Mouse (Mus musculus) natural killer cell, adult 2 months (primary cell): ENCODE measurements around the gene Aebp1.
A peak's percentile ranks its signal among the peaks of the same experiment; 100 is the strongest.

Experiments
- DNase-seq, 2 experiments: peaks; one replicate each; pipeline ENCODE4 v3.0.0; 2022; ENCODE audit warnings: low spot score in 2 of 2

Aebp1 gene

DNA sequence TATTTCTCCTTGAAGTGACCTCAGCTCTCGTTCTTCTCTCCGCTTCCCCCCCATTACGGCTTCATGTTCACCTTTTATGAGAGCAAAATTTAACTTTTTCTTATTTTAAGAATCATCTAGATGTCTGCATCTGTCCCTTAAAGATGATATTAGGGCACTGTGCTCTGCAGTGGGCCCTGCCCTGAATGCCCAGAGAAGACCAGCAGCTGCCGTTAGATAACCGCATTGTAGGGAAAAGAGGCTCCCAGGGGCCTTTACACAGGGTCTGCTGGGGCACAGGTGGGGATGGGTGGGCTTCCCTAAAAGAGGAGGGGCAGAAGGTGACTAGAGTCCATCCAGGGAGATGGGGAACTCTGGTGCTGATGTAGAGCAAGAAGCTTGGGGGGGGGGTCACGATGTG lies 32.1 kb downstream of the Aebp1 start:
- DNase-seq, result no peak

DNA sequence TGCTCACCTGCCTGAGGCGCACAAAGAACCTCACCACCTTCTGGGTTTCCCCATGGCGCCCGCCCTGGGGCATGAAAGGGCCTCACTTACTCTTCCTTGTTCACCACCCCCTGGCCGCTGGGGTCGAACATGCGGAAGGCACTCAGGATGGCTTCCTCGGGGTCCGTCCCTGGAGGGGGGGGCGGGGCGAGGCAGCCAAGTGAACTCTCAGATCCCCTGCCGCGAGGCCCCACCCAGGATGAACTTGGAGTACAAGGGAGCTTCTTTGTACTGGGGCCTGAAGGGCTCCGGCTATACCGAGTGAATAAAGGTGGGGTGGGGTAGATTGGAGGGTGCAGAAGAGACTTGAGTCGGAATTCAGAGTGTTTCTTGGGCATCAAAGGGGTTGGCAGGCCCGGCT lies 35.5 kb downstream of the Aebp1 start:
- no peak for DNase-seq

DNA sequence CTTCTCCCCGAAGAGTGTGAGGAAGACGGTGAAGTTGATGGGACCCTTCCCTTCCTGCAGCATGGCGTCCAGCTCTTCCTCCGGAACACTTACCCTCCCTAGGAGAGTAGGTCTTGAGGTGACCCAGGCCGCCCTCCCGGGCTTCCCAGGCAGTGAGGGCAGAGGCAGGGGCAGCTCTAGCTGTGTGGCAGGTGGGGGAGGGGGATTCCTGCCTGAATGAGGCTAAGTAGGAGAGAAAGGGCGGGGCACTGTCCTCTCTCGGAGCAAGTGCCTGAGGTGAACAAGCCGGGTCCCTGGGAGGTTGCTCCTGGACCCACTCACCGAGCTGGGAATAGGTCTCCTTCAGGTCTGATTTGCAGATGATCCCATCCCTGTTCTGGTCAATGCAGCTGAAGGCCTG lies 36.1 kb downstream of the Aebp1 start:
- DNase-seq, result no peak

DNA sequence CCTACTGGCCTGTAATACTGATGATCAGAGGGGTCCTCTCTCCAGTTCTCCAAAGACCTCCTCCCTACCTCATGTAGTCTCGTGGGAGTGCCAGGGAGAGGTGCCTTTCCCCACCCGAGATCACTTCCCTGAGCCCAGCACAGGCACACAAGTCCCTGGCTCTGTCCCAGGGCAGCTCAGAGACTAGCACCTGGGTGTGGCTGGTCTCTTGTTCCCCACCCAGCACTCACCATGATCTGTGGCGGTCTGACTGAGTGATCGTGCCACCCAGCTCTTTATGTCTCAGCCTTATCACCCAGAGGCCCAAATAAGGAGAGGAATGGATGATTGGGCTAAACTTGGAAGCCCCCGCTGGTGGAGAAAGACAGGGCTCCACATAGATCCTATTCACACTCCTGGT lies 36.8 kb downstream of the Aebp1 start, which contains the start of gene Myl7:
TSS of gene Myl7 (minus strand) at position 252 of the 400 bp plus-strand sequence.
- DNase-seq, result no peak

DNA sequence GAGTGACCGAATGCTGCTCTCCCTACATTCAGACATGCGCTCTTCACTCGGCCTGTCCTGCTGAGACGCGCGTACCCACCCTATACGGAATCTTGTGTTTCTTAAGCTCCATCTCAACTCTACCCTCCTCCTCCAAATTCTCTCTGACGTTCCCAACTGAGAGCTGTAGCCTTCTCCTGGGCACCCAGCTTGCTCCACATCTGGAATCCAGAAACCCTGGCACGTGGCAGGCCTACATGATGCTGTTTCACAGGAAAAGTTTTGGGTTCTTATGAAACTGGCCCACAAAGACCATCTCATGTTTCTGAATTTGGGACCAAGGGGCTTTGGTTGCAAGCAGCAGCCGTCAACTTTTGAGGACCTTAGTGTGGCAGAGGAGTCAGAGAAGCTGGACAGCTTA lies 37.5 kb downstream of the Aebp1 start:
- no peak for DNase-seq

DNA sequence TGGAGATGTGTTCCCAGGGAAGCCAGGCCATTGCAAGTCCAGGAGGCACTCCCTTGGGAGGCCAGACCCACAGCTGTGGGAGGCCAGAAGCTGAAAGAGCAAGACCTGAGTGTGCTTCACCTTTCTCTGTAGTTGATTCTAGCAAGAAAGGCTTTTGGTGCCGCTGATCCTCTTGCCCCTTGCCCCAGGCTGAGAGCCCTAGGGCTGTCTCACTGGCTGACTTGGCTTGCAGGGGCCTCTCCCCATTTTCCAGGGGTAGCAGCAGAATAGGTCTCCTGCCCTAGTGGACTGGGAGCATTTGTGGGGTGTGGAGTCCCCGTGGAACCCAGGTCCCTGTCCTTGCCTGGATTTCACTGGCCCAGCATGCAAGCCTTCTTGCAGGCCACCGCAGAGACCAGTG lies 39.6 kb downstream of the Aebp1 start:
- DNase-seq, result no peak

DNA sequence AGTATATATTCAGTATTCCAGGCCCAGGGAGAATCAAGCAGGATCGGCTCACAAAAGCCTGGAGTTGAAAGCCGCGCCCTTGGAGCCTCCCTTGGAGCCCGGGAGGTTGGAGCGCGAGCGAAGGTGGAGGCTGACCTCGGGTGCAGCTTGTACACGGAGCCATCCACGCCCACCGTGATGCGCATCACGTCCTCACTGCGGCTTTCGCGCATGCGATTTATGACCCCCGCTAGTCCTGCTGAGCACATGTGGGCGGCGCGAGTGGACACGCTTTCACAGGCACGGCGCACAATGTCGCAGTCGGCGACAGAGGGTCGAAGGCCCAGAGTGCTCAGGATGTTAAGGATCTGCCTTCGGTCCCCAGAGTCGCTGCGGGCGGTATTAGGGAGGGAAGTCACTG lies 40.2 kb downstream of the Aebp1 start:
- no peak for DNase-seq

DNA sequence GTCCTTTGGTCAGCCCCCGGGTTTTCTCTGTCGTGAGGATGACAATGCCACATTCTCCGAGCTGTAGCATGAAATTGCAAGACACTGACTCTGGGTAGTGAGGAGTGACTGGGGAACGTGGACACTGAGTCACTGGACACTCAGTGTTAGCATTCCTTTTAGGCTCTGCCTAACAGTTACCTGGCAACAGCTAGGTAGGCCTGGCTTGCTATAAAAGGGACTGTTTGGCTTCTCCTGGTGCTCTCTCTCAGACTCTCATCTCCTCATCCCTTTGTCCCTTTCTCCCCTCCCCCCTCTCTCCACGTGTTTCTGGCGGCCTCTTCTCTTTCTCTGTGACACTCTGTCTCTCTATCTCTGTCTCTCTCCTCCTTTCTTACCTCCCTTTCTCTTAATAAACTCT lies 40.6 kb downstream of the Aebp1 start:
- no peak for DNase-seq

DNA sequence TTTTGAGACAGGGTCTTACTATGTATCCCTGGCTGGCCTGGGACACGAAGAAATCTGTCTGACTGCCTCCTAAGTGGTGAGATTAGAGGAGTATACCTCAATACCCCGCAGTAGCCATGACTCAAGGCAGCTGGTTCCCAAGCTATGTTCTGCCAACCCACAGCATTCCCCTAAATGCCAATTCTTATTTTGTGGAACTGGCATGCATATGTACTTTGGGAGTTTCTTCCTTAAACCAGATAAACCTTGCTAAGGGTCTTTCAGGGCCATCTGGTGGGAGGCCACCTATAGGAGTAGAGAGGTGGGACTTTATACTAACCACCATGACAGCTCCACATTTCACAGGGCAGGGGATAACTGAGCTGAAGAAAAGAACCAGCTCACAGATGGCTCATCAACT lies 42.1 kb downstream of the Aebp1 start:
- no peak for DNase-seq

DNA sequence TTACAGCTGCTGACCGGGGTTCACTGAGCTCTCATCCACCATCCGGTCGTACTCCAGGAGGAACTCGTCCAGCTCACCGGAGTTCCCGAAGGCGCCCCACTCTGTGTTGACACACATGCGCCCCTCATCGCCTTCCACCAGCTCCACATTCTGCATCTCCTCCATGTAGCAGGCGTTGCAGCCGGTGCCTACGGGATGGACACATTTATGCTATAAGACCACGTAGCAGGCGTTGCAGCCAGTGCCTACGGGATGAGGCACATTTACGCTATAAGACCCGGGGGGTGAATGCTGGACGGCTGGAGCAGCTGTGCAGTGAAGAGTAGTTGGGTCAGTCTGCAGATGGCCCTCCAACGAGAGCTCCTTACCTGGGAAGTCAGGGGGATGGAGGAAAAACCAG lies 42.6 kb downstream of the Aebp1 start:
- DNase-seq, result no peak

DNA sequence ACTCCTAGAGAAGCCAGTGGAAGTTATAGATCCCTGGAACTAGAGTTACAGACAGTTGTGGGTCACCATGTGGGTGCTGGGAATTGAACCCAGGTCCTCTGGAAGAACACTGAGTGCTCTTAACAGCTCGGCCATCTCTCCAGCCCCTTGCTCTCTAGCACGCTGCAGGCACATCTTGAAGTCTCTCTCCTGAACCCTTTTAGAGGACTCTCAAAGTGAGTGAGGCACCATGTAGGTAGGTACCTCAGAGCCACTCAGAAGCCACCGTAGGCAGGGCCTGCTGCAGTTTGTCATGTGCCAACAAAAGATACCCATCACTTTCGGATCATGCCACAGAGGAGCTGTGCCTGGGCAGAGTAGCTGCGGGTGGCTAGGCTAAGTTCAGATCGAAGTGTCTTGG lies 43.1 kb downstream of the Aebp1 start:
- DNase-seq, result no peak

DNA sequence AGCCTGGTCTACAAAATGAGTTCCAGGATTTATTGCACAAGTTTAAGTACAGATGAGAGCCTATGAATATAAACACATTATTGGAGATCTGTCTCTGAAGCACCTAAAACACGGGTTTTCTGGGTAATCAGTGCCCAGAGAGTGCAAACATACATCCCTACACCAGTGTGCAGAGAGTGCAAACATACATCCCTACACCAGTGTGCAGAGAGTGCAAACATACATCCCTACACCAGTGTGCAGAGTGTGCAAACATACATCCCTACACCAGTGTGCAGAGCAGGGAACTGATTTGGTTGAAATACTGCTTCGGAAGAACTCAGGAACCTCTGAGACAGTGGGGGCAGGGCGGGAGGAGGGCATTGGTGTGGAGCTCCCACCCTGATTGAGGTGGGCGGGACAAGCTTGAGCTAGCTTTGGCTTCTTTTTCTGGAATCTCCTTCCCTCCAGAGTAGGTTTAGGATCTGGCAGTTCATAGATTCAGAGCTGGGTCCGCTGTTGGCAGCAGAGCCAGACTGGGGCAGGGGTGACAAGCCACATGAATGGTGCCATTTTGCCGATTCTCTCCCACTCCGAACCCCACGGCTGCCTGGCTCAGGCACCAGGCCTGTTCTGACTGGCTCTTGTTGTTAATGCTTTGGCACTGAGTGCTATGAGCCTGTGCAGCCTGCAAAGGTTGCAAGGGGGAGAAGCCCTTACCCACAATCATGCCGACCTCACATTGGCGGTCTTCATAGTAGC lies 44.2 kb downstream of the Aebp1 start:
- no peak for DNase-seq

DNA sequence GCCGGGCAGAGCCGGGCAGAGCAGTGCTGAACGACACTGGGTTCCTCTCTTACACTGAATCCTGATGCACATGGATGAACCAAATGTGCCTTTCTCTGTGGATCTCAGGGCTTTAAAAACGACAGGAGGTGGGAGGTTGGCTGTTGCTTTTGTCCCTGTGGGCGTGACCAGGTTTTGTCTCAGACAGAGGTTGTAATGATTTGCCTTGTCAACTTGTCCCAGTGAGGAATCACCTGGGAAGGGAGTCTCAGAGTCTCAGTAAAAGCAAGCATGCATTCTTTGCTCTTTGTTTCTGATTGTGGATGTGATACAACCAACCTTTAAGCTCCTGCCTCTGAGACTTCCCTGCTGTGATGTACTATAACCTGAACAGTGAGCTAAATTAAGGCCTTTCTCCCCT lies 45.3 kb downstream of the Aebp1 start:
- DNase-seq, result no peak

DNA sequence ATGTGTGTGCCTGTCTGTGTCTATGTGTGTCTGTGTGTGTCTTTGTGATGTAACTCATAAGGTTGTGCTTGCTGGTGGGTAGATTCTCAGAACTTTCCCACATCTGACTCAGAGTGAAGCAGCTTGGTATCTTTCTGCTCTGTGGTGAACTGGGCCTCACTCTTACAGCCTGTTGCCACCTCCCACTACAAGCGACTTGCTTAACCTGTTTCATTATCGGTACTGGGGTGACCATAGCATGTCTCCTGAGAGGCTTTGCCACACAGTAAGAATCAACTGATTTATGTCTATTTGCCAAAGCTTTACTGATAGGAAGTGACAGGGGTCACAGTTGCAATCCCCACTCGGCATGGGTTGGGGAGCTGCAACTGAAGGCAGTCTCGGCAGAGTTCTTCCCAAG lies 46.9 kb downstream of the Aebp1 start:
- DNase-seq, result no peak

DNA sequence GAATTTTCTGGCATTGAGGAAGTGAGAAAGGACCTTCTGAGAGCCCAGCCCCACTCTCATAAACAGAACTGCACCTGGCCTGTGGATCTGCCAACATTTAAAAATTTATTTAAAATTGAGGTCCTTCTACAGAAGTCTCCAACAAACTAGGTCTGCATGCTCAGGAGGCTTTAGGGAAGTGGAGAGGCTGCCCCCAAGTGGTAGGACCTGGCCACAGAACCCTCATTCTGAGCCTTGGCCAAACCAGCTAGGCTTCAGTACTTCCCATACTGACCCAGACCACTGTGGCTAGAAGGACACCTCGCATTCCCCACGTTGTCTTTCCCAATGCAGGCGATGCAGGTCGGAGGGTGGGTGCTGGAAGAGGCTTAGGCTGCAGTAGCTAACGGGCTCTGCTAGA lies 50.9 kb downstream of the Aebp1 start:
- DNase-seq, result peak in 1 of 2 experiments; percentile 35

DNA sequence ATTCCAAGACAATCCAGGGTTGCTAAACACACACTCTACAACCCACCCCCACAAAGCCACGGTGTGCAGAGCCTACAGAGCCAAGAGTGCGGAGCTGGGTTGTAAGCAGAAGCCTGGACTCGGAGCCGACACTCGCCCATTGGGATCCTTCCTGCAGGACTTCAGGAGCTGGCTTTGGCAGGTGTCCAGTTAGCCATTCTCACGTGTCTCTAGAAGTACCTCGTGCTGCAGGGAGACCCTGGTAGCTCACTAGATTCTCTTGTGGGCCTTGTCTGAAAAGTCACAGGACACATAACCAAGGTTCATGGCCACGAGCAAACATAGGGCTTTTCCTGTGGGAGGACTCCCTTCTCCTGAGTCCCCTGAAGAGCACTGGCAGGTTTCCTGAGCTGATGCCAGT lies 51.5 kb downstream of the Aebp1 start:
- no peak for DNase-seq

DNA sequence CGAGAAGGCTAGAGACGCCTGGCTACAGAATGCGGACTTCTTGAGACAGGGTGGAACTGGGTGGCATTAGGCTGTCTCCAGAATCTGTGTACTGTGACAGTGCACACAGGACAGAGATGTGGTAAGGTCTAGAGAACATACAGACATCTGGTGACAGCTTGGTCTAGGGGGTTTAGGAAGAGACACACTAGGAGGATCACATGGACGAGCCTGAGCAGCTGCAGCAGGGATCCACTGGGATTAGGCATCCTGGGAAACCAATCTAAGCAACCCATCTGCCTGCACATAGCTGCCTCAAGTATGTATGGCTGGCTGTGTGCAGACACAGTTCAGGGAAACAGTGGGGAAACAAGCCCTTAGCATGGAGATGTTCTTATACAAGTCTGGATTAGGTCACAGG lies 52.2 kb downstream of the Aebp1 start:
- no peak for DNase-seq

DNA sequence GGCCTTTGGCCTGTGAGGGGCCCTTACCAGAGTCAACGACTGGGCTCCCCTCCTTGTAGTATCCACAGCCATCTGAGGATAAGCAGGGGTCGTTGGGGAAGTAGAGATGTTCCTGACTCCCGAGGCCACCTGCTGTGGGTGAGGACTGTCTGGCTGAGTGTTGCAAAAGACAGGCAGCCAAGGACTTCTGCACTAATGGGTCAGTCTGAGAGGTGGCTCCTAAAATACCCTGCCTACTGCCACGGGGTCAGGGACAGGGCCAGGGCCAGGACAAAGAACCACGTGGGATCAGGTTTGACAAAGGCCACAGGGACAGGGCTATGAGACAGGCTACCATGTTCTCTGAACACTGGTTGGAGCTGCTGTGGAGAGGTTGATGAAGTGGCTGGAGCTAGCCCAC lies 53.2 kb downstream of the Aebp1 start:
- DNase-seq, result no peak

DNA sequence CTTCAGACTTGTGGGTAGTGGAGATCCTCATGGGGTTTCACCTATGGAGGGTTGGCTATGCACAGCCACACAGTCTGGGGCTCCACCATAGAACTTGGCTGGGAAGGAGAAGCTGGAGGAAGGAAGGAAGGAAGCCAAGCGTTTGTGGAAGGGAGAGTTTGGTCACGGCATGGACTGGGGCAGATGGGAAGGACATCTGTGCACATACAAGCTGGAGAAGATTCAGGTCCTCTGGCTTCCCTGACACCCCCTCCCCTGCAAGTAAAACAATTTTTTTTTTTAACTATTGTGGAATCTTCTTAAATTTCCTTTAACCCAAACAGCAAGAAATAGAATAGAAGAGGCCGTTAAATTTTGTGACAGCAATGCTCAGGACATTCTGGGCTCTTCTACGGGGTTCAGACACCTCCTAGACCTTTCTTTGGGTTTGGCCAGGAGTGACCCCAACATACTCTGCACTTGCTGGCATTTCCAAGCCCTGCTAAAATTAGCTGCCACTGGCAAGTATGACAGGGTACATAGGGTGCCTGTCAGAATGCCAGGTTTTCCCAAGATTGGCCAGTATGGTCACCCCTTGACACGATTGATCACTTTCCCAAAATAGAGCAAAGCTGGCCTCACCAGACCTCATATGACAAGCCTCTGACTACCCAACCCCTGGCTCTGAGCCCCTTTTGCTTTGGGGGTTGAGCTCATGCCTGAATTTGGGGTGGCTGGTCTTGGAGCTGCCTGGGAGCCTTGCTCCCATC lies 53.9 kb downstream of the Aebp1 start:
- no peak for DNase-seq

DNA sequence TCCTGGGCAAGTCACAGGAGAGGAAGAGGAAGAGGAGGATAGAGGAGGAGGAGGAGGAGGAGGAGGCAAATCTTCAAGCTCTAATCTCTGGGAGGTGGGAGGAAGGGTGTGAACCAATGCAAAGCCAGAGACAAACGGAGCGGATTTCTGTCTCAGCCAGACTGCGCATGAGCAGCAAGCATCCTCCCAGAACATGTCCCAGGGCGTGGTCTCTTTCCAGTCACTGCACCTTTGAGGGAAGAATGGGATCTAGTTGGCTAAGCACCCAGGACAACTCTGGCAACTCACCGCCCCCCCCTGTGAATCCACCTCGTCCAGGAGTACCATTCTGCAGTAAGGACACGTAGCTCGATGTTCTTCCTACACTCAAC lies 54.4 kb downstream of the Aebp1 start:
- no peak for DNase-seq

DNA sequence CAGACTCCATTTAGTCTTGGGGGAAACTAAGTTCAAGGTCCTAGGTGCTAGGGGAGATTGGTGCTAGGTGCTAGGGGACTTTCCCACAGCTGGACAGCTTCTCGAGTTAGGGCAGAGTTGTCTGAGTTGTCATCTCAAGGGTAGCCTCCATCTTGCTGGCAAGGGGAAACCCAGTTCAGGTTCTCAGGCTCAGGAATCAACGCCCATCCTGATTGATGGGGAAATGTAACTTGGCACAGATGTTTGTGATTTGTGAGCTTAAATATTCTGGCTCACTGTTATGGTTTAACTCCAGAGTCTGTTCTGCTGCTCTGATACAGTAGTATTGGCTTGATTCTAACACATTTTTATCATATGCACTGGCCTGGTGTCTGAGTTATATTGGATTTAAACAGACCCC lies 56.4 kb downstream of the Aebp1 start:
- no peak for DNase-seq

DNA sequence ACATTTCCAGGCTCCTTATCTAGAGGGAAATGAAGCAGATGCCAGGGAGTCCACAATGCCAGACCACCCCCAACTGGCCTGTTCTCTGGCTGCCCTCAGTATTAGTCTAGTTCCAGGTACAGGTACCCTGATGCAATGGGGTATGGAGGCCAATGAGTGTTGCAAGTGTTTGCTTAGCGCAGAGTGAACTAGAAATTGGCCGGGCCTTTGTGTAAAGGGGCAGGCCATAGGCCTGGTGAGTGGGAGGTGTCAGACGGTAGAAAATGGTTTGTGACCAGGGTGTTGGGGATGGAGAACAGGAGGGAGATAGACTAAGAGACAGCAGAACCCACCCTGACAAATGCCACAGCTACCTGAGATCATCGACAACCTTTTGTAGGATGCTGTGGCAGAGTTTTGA lies 57.9 kb downstream of the Aebp1 start:
- no peak for DNase-seq

DNA sequence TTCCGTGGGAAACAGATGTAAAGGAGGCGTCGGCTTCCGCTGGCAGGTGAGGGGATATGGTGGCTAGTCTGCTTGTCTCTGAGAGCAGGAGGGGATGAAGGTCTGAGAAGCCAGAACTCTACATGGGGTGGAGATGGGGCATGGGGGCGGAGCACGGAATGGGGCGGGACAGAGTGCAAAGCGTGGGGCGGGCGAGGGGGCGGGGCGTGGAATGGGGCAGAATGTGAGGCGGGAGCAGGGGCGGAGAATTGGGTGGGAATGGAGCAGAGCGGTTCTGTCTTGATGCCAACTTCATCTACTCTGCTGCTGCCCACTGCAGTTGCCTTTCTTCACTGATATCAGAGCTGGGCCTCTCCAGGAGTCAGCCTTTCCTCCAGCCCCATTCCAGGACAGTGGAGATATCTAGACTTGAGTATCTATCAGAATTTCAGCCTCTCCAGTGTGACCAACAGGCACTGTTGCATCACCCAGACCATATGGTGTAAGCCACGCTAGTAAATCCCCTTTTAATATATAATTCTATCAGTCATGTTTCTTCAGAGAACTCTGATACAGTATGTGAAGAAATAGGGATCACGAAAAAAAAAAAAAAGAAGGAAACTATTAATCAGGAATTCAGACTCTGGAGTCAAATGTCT lies 58.7 kb downstream of the Aebp1 start:
- no peak for DNase-seq
